Mouse (Mus musculus): ENCODE data around the gene Syne1. TPM values are rescaled to one million over a fixed set of nuclear protein-coding genes. Genes with fewer than 3 reads are reported as not detected.

The Syne1 gene
- total and polyA plus RNA-seq, 3 experiments, result 5.3 to 6.8 TPM; not detected in 1

DNA sequence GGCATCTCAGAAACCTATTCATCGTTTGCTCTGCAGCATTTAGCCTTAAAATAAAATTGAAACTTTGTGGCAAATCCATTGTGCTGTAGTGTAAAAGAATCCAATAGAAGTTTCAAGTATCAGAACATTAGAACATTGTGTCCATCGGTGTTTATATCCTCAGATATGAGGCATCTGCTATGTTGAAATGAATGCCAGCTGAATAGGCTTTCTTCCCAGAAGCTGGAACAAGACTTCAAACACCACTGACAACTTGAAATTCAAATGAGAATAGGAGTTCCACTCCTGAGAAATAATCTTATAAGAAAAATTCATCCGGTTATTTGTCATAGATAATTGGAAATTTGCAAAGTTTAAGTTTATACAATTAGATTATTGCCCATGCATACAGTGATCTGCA, 135.6 kb downstream of the Syne1 start:
- Histone ChIP-seq H3K4me1 (ENCODE audit: control insufficient read depth in 1 of 2, insufficient read depth in 2 of 2, low read length in 2 of 2) (no peaks in the 10 kb centered on the region), H3K9ac (ENCODE audit: control insufficient read depth, low read depth, low read length, poor library complexity, severe bottlenecking) (no peak overlapping the region), H3K27ac (ENCODE audit: control insufficient read depth, low read depth, low read length) (no peak overlapping the region), H3K36me3 (ENCODE audit: control insufficient read depth in 1 of 2, insufficient read depth in 2 of 2, low read length in 2 of 2) (no peaks in the 10 kb centered on the region), H3K79me2 (ENCODE audit: control insufficient read depth, insufficient read depth, low read length, poor library complexity) (no peaks in the 10 kb centered on the region), H3K27me3 (ENCODE audit: control insufficient read depth in 1 of 2, insufficient read depth in 2 of 2, low read length in 2 of 2) (peaks cover 1 to 3% of the 10 kb centered on the region in 2 experiments; a peak in 2 of 4 replicates), H3K4me3 (ENCODE audit: control insufficient read depth in 1 of 2, insufficient read depth in 1 of 2, low read depth in 2 of 2, low read length in 2 of 2) (no peak overlapping the region), H3K9me3 (replicated peaks; ENCODE audit: insufficient read depth, low read length) (no peaks in the 10 kb centered on the region)
- TF ChIP-seq EP300 (IDR thresholded peaks at IDR 0.05; ENCODE audit: low read depth in 1 of 2, low read length in 2 of 2) (no peak), TCF12 (IDR thresholded peaks at IDR 0.05; ENCODE audit: low read depth, low read length) (no peak), ZC3H11A (IDR thresholded peaks at IDR 0.05; ENCODE audit: low read depth, low read length) (no peak), CHD1 (IDR thresholded peaks at IDR 0.05; ENCODE audit: low read depth, low read length) (no peak), E2F4 (IDR thresholded peaks at IDR 0.05; ENCODE audit: borderline replicate concordance, low read depth, low read length) (no peak), SIN3A (IDR thresholded peaks at IDR 0.05; ENCODE audit: low read length) (no peak), GABPA (IDR thresholded peaks at IDR 0.05; ENCODE audit: low read depth, low read length) (no peak), CTCF (IDR thresholded peaks at IDR 0.05 in 2 of 3, conservative IDR thresholded peaks at IDR 0.05 in 1 of 3; ENCODE audit: control insufficient read depth in 1 of 3, insufficient read depth in 1 of 3, low read depth in 2 of 3, low read length in 3 of 3, poor library complexity in 1 of 3, severe bottlenecking in 1 of 3) (no peak), USF1 (IDR thresholded peaks at IDR 0.05; ENCODE audit: low read depth, low read length) (no peak), JUND (IDR thresholded peaks at IDR 0.05; ENCODE audit: low read depth, low read length) (no peak), USF2 (IDR thresholded peaks at IDR 0.05; ENCODE audit: borderline replicate concordance in 1 of 2, insufficient read depth in 1 of 2, low read depth in 1 of 2, low read length in 2 of 2) (no peak), TBP (IDR thresholded peaks at IDR 0.05; ENCODE audit: low read depth, low read length) (no peak), NRF1 (IDR thresholded peaks at IDR 0.05; ENCODE audit: insufficient read depth, low read depth, low read length, poor library complexity, severe bottlenecking) (no peak), HCFC1 (IDR thresholded peaks at IDR 0.05; ENCODE audit: low read depth, low read length) (no peak), MXI1 (IDR thresholded peaks at IDR 0.05; ENCODE audit: low read depth, low read length) (no peak), MAX (IDR thresholded peaks at IDR 0.05; ENCODE audit: low read length) (no peak), MYC (IDR thresholded peaks at IDR 0.05; ENCODE audit: low read depth, low read length) (no peak)
- no peak for DNase-seq (ENCODE audit: low read depth, low spot score)

DNA sequence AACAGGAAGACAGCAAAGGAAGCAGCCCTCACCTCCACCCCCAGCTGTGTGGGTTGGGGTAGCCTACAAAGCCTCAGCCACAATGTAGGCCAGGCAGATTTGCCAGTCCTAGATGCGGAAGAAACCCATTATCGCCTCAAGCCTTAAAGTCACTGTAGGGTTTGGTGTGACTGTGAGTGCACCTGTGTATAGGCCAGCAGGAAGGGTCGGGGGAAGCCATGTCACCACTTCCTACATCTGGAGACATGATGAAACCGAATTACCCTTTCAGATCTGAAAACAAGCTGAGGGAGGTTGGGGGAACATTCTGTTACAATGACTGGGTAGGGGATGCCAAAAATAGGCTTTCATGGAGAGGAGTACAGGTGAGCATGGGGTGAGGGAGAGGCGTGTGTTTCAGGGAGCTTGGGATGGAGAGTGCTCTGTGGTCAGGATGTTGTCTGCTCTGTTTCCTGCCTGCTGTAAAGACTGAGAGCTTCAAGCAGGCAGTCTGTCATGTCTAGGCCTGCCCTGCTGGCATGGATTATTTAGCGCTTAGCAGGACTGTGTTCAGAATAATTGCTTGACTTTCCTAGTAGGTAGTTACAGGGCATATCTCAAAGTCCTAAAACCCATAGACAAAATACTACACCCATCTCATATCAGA, 167.0 kb downstream of the Syne1 start:
- DNase-seq (ENCODE audit: low read depth, low spot score), result no peak
- TF ChIP-seq MYC (IDR thresholded peaks at IDR 0.05; ENCODE audit: low read depth, low read length), result no peak
- TF ChIP-seq RCOR1 (IDR thresholded peaks at IDR 0.05; ENCODE audit: low read depth, low read length), result no peak
- TF ChIP-seq POLR2AphosphoS2 (IDR thresholded peaks at IDR 0.05; ENCODE audit: low read length), result no peak
- Histone ChIP-seq H3K9ac (ENCODE audit: control insufficient read depth, low read depth, low read length, poor library complexity, severe bottlenecking) (no peak overlapping the region), H3K27ac (ENCODE audit: control insufficient read depth, low read depth, low read length) (no peak overlapping the region), H3K36me3 (ENCODE audit: control insufficient read depth in 1 of 2, insufficient read depth in 2 of 2, low read length in 2 of 2) (no peaks in the 10 kb centered on the region), H3K4me3 (ENCODE audit: control insufficient read depth in 1 of 2, insufficient read depth in 1 of 2, low read depth in 2 of 2, low read length in 2 of 2) (no peak overlapping the region), H3K27me3 (ENCODE audit: control insufficient read depth in 1 of 2, insufficient read depth in 2 of 2, low read length in 2 of 2) (0 out of 4 replicates have a peak, but pooled peaks cover 0 to 2% of the 10 kb centered on the region in 2 experiments), H3K9me3 (replicated peaks; ENCODE audit: insufficient read depth, low read length) (no peaks in the 10 kb centered on the region), H3K4me1 (ENCODE audit: control insufficient read depth in 1 of 2, insufficient read depth in 2 of 2, low read length in 2 of 2) (no peaks in the 10 kb centered on the region), H3K79me2 (ENCODE audit: control insufficient read depth, insufficient read depth, low read length, poor library complexity) (no peaks in the 10 kb centered on the region)

Measured in MEL (cell line).